Mouse (Mus musculus) adrenal gland, postnatal 14 days (tissue): ENCODE measurements around the gene Chpf2. TPM values are rescaled to one million over a fixed set of nuclear protein-coding genes. Genes with fewer than 3 reads are reported as not detected.
A peak's percentile ranks its signal among the peaks of the same experiment; 100 is the strongest.
"Not testable (repeated sequence)": the region's sequence is repeated elsewhere in the genome, so short reads cannot be mapped to it uniquely, and the experiment has no call there.

Source experiments
- DNase-seq: peaks from one replicate; pipeline ENCODE4 v3.0.0; 2021; ENCODE audit warnings: mixed read lengths
- long read RNA-seq, 2 experiments: library from polyadenylated mRNA; stranded (forward); transcript quantifications; one replicate each; pipeline ENCODE4 v2.0.0; 2021
- total RNA-seq: library from RNA; stranded (reverse); gene quantifications from 2 replicates; pipeline ENCODE4 v1.2.3, GENCODE M21; 2021

Gene Chpf2
- 32.3 and 44.0 TPM in 2 replicates for total RNA-seq
- long read RNA-seq, experiment 1, full-length matches to known transcripts: 36 of 47 reads
- long read RNA-seq, experiment 1, partial matches to known transcripts: 6 of 47 reads
- long read RNA-seq, experiment 1, other reads (novel, unspliced or antisense): 5 of 47 reads
- long read RNA-seq, experiment 2, transcript Chpf2-202 (4 exons, 3,715 nt): major isoform, 14 of 30 reads
- long read RNA-seq, experiment 2, partial matches to known transcripts: 7 of 30 reads
- long read RNA-seq, experiment 2, other reads (novel, unspliced or antisense): 9 of 30 reads

GRCm38 (mm10) chr5:24586547-24587199 lies at the start of gene Chpf2:
TSS of gene Chpf2 (plus strand) at chr5:24586741.
- DNase-seq: peak; percentile 89

DNA sequence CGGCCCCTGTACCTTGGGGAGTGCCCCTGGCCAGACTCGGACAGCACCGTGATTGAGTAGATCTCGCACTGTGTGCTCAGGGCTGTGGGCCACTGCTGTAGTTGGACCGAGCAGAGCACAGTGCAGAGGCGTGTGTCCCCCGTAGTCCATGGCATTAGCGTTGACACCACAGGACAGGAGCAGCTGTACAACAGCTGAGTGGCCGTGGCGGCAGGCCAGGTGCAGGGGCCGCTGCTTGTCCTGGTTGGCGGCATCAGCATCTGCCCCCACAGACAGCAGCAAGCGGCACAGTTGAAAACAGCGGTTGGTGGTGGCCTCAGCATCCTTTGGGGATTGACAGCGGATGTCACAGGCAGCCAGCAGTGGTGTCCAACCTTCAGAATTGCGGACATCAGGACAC lies 48.9 kb upstream of the Chpf2 start:
- peak; percentile 20 for DNase-seq

GRCm38 (mm10) chr5:24539571-24540296 lies 46.8 kb upstream of the Chpf2 start:
- no peak for DNase-seq

DNA sequence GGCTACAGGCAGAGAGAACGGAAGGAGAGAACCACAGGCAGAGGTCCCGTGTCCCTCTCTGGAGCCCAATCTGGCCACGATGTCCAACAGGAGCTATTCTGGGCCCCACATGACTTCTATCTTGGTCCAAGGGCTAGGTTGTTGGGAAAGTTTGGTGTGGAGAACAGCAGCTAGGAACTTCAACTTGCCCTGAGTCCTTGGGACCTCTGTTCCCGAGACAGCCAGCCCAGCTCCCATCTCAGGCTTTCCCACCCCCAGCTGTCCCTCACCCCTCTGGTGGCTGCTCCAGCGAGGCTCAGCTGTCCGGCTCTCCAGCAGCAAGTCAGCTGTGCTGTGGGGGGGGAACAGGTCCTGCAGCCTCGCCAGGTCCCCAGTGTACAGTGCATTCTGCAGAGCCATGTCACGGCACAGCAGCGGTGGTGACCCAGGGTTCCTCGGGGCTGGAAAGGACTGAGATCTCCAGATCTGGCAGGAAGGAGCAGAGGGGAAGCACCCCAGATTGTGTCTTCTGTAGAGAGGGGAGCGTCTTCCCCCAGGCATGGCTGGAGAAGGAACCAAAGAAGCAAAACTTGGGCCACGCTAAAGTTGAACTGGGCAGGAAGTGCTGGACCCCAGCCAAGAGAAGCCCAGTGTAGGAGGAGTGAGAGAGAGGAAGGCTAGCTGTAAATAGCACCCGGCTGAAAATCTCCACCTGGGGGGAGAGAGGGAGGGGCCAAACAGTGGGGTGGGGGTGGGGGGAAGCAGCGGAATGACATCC lies 46.0 kb upstream of the Chpf2 start, which contains the start of gene Asb10:
Gene Asb10, minus strand, starts transcription at position 592 of the 757 bp plus-strand sequence.
- DNase-seq: peak; percentile 74

DNA sequence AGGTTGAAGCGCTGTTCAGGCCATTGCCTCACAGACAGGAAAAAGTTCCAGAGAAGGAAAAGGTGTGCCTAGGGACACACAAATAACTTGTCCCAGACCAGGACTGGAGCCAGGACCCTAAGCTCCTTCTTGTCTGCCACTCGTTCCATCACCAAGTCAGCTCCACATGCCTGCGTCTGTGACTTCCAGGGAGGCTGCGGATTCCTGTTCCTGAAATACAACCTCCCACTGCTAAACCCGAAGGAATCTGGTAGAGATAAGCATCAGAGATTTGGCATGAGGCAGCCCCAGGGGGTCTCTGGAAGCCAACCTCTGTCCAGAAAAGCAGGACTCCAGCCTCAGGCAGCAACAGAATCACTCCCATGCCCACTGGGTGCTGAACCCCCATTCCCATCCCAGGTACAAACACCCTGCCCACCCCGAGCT lies 45.4 kb upstream of the Chpf2 start:
- no peak for DNase-seq

DNA sequence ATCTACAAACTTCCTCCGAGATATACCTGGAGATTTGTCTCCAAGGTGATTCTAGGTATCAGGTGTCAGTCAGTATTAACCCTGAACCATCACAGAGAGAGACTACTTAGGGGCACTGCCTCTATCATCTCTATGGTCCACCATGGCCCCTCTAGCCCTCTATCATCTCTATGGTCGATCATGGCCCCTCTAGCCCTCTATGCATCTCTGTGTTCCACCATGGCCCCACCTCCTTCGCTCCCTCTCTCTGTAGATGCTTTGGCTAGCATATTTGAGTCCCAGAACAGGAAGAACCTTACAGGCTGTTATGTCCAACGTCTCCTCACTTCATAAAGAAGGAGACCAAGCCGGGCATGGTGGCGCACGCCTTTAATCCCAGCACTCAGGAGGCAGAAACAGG lies 43.9 kb upstream of the Chpf2 start:
- no peak for DNase-seq

GRCm38 (mm10) chr5:24550598-24551316 lies 35.8 kb upstream of the Chpf2 start:
- DNase-seq: peak; percentile 50

- DNase-seq: no peak
Measured at GRCm38 (mm10) chr5:24551317-24551688, 35.2 kb upstream of the Chpf2 start.

DNA sequence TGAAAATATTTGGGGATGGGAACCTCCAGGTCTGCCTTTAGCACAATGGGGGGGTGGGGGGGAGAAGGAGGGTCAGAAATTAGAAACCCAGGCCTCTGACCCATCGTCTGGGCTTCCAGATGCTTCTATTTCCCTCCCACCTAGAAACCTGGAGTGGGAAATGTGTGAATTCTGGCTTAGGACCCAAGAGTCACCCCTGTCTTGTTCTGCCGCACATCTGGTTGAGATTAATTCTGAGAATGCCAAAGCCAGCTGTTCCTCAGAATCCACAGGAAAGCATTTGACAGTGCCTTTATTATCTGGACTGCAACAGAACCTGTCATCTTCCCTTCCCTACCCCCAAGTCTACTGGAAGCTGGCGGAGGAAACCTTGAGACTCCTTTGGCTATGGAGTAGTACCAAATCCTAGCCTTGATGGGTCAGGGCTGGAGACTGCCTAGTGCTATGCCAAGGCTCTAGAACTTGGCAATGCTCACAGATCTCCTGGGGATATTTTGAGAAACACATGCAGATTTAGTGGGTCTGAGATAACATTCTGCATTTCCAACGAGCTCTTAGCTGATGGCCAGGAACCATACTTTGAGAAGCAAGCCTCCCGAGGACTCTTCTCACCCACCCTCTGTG lies 32.8 kb upstream of the Chpf2 start:
- DNase-seq: peak; percentile 24

GRCm38 (mm10) chr5:24555335-24555734 lies 31.2 kb upstream of the Chpf2 start:
- DNase-seq: not testable (repeated sequence)

- DNase-seq: no peak
Measured at GRCm38 (mm10) chr5:24556709-24557108, 29.8 kb upstream of the Chpf2 start, which contains the start of gene 4931409K22Rik. TSS of gene 4931409K22Rik (minus strand) at chr5:24556809.

- DNase-seq: no peak
Measured at GRCm38 (mm10) chr5:24575948-24576347, 10.6 kb upstream of the Chpf2 start.

- no peak for DNase-seq
Measured at GRCm38 (mm10) chr5:24576801-24577182, 9.7 kb upstream of the Chpf2 start.

DNA sequence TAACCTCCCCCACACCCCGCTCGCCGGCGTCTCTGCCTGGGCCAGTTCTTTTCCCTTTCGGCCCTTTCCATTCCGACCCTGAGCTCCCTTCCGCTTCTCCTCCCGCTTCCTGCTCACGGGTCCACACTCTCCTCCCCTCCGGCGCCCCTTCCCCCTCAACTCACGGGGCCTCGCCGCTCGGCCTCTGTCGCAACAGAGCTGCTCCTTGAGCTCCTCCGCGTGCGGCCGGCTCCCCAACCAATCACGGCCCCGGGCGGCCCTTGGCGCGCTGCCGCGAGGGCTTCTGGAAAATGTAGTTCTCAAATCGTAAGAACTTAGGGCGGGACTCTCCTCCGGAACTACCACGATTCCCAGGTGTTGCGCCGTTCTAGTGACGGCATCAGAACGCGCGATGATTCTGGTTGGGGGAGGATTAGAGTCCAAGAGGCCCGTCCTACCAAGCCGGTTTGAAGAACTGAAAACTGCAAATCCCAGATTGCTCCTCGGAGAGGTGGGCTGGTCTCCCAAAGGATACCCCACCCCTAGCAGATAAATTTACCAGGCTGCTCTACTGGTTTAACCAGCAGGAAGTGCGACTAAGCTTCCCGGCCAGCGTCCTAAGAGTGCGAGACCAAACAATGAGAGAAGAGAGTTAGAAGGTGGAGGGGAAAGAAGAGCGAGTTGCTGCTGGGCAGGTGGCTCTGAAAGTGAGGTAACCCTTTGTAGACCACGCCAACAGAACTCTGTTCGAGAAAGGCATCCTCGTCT lies 9.2 kb upstream of the Chpf2 start, which contains the start of gene Abcf2:
Gene Abcf2, minus strand, starts transcription at position 285 of the 747 bp plus-strand sequence.
- peak; percentile 100 for DNase-seq

DNA sequence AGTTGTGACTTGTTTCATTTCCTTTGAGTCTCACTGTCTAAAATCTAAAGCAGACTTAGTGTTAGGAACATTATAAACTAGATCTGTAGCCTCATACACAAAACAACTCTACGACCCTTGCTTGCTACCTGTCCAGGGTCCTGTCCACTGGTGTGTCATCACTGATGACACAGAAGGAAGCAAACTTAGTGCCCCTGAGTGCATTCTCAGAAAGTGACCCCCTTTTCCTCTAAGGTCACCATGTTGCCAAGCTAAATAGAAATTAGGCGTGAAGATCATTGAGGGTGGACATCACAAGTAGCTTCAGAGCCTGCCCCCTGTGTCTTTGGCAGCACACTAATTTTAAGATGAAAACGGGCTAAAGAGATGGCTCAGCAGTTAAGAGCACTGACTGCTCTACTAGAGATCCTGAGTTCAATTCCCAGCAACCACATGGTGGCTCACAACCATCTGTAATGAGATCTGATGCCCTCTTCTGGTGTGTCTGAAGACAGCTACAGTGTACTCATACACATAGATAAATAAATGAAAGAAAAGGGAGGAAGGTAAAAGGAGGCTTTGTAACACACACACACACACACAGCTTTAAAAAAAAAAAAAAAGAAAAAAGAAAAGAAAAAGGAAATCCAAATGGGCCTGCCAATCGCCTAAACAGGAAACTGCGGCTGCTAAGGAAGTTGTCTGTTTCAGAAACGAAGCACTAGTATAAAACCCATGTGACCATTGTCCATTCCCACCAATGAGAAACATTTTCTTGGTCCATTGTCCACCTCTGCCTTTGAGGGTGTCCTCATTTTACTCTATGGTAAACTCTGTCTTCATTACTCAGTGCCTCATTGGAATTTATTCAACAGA lies 8.2 kb upstream of the Chpf2 start:
- no peak for DNase-seq

- no peak for DNase-seq
Measured at GRCm38 (mm10) chr5:24586106-24586505, 435 bp upstream of the Chpf2 start.

- no peak for DNase-seq
Measured at GRCm38 (mm10) chr5:24587200-24587577, 648 bp downstream of the Chpf2 start.

DNA sequence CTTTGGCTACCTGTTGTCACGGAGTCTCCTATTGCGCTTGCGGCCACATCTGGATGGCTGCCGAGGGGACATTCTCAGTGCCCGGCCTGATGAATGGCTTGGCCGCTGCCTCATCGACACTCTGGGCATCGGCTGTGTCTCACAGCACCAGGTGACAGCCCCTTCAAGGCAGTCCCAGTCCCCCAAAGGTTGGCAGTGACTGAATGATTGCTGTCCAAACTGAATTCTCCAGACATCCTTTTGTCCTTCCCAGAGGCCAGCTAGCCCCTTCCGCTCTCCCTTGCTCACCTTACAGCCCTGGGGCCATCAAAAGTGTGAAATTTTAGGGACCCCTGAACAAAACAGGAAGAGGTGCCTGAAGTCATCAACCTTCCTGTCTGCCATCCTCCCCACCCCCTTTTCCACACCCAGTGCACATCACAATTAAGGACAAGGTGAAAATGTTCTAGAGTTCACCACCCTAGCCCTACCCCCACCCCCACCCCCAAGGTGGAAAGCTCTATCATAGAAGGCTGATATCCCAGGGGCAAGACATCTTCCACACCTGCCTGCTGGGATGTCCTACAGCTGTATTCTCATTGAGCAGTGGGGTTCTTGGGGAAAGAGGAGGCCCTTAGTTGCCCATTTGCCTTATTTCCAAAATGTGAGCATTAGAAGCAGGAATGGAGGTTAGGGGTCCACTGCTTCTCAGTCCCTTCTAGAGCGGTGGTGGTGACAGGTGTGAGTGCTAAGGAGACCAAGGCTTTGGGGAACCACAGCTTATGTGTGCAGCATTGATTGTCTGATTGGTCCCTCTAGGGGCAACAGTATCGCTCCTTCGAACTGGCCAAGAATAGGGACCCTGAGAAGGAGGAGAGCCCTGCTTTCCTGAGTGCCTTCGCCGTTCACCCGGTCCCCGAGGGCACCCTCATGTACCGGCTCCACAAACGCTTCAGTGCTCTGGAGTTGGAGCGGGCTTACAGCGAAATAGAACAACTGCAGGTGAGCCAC lies 3.3 kb downstream of the Chpf2 start:
- no peak for DNase-seq
